Mouse (Mus musculus) telencephalon, adult 2 months (tissue): Measurements from ENCODE around the gene Pm20d1.
"Not testable (repeated sequence)": the region's sequence is repeated elsewhere in the genome, so short reads cannot be mapped to it uniquely, and the experiment has no call there.

Experiments used
- DNase-seq: peaks from one replicate; pipeline ENCODE4 v3.0.0-alpha.2; 2011; ENCODE audit warnings: low read depth, low spot score

Gene Pm20d1

DNA sequence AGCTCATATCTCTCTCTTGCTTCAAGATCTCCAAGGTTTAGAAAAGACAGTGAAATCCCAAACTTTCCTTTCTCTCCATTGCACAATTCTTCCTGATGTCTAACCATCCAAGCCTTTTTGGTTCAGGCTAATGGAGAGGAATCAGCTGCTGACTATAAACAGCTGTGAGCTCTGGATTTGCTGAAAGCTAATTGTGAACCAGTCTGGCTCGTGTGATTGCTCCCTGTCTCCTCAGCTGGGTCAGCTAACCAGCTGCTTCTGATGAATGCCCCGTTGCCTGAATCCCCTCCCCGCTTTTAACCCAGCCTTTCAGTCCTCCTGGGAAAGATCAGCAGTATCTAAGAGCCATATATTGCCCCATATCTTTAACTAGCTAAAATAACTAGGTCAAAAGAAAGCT is 2.6 kb upstream of the Pm20d1 start:
- DNase-seq = no peak

- no peak for DNase-seq
These were observed 2.0 kb upstream of the Pm20d1 start for GRCm38 (mm10) chr1:131795171-131795570.

DNA sequence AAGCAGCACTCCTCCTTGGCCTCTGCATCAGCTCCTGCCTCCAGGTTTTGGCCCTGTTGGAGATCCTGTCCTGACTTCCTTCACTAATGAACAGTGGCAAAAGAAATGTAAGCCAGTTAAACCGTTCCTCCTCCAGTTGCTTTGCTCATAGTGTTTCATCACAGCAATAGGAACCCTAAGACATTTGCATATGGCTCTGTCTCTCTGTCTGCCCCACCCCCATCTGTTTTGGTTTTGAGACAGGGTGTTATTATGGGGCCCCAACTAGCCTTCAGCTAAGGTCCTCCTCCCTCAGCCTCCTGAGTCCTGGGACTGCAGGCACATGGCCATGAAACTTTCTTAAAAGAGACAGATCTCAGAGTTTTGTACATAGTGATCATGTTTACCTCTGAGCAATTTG is 2.8 kb downstream of the Pm20d1 start:
- no peak for DNase-seq

DNA sequence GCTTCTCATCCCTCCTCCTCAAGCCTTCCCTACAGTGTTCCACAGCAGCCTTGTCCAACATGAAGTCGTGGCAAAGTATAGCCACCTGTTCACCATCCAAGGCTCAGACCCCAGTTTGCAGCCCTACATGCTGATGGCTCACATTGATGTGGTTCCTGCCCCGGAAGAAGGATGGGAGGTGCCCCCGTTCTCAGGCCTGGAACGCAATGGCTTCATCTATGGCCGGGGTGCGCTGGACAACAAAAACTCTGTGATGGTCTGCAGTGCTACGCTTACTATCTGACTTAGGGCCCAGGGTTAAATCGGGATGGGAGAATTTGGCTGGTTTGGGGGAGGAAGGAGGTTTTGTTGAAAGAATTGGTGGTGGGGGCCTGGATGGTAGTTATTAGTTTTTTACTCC is 3.9 kb downstream of the Pm20d1 start:
- no peak for DNase-seq

DNA sequence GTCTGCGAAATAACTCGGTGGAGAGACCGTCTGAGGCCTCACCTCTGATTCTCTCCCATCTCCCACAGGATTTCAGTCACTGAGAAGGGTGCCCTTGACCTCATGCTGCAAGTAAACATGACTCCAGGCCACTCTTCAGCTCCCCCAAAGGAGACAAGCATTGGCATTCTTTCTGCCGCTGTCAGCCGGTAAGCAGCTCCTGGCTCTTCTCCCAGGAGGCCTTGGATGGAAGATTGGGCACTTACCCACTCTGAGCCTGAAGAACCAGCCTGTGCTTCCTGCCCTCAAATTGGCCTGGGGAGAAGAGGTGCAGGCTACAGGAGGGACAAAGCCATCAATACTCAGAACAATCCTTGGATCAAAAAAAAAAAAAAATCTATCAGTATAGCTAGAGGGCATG is 5.5 kb downstream of the Pm20d1 start:
- DNase-seq = no peak

DNA sequence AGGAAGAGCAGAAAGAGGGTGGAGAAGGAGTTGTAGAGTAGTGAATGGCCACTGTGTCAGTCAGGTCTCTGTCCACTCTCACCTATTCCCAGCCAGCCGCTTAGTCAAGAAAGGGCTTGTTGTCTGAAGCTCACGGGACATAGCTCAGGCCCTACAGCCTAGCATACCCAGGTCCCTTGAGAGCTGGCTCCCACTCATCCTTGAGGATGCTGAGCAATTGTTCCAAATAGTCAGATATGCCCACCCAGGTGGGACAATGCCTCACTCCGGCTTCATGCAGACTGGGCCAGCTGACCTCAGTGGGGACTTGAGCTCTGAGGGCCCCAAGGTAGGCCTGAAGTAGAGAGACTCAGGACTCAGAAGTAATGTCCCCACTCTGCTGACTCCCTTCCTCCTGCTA is 7.0 kb downstream of the Pm20d1 start:
- no peak for DNase-seq

DNA sequence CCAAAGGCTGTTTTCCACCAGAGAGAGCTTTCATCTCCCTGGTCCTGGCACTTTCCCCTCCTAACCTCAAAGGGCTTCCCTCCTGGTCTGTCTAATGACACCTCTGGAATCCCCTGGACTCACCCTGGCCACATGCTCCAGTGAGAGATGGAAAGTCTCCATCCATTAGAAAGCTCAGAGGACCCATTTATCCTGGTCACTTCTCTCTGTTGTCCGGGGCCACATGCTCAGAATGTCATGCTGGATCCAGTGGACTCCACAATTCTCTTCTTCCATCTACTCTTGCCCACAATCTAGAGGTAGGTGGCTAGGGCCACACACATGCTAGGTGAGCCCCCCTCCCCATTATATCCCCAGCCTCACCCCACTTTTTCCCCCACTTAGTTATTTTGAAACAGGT is 11.8 kb downstream of the Pm20d1 start:
- DNase-seq = no peak

- no peak for DNase-seq
These were observed 12.5 kb downstream of the Pm20d1 start for GRCm38 (mm10) chr1:131809651-131810050.

DNA sequence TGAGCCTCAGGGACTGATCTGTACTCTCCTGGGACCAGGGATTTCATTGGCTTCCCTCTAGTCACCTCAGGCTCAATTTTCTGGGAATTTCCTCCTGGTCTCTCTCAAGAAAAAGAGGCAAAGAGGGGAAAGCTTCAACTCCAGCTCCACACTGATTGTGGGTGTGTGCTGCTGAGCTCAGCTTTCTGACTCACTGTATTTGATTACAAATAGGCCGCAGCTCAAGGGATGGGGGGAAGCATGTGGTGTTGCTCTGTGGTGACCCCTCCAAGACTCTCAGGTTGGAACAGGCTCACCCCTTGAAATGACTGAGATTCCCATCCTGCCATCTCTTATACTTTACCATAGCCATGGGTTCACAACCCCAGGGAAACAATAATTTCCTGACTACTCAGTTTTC is 14.2 kb downstream of the Pm20d1 start:
- DNase-seq = no peak

- DNase-seq = no peak
These were observed 14.8 kb downstream of the Pm20d1 start for GRCm38 (mm10) chr1:131812006-131812405.

- DNase-seq = no peak
These were observed 15.6 kb downstream of the Pm20d1 start for GRCm38 (mm10) chr1:131812631-131813295.

DNA sequence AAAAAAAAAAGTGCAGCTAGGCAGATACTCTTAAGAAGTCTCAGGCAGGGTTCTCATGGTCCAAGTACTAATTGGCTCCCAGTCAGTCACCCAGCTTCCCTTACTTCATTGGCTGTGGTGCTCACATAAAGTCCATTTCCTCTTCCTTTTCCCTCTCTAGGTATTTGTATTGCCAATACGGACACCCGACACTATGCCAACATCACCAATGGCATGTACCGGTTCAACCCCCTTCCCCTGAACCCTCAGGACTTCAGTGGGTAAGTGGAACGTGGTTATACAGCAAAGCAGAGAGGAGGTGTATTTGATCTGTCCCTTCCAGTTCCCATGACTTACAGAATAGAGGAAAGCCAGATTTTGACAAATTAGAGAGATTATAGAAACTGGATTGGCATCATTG is 16.6 kb downstream of the Pm20d1 start:
- no peak for DNase-seq

- no peak for DNase-seq
These were observed 17.0 kb downstream of the Pm20d1 start for GRCm38 (mm10) chr1:131814191-131814590.

DNA sequence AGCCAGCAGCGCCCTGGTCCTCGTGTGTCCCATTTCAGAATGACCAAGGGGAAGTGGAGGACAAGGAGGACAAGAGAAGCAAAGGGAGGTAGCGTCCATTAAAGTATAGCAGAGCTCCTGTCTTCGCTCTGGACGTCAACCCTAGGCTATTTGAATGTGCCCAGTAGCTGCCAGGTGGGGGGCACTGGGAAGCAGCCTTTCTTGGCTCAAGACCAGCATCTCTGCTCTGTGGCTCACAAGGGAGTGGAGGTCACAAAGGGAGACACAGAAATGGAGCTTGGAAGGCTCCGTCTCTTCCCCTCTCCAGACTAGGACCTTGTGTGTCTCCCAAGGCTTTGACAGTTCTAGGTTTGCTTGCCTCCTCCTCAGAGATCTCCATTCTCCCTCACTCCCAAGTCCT is 19.7 kb downstream of the Pm20d1 start:
- no peak for DNase-seq

DNA sequence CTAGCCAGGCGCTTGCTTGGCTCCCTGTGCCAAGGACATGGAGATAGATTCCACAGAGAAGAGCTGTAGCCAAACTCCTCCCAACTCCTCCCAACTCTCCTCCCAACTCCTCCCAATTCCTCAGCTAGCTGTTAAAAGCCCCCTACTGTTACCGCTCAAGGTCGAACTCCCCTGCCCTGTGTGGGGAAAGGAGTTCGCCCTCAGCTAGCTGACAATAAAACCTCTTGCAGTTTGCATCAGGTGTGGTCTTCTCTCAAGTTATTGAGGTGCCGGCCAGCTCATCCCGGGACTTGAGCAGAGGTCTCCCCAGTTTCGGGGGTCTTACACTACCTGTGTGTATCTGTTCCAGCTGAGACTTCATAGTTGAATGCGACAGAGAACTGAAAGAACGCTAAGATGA is 23.2 kb downstream of the Pm20d1 start:
- not testable (repeated sequence) for DNase-seq

- peak; percentile 77 for DNase-seq
These were observed 23.7 kb downstream of the Pm20d1 start for GRCm38 (mm10) chr1:131820887-131821328.

GRCm38 (mm10) chr1:131822292-131822691 is 25.1 kb downstream of the Pm20d1 start:
- DNase-seq = no peak

- no peak for DNase-seq
These were observed 25.8 kb downstream of the Pm20d1 start for GRCm38 (mm10) chr1:131822856-131823492.

GRCm38 (mm10) chr1:131823563-131823962 is 26.4 kb downstream of the Pm20d1 start:
- peak; percentile 58 for DNase-seq

- no peak for DNase-seq
These were observed 27.5 kb downstream of the Pm20d1 start for GRCm38 (mm10) chr1:131824528-131825181.

- DNase-seq = no peak
These were observed 30.1 kb downstream of the Pm20d1 start, which contains the start of gene Slc41a1 for GRCm38 (mm10) chr1:131827207-131827786. TSS of gene Slc41a1 (plus strand) at chr1:131827493.

DNA sequence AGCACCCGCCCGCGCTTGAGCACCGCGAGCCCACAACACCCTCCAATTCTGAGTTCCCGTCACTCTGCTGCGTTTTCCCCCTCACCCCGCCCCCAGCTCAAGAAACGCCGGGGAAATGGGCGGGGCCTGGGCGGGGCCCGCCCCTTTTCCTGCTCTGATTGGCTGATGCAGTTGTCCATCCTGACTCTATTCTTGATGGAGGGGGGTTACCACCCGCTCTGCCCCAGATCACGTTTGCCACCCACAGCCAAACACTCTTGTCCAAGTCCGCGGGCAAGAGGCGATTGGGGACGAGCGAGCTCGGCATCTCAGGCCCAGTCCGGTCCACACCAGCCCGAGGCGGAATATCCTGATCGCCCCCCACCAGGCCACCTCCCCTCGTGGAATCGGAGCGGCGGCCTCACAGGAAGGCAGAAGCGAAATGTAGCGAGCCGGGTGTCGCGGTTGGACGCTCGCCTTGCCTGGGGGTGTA is 30.6 kb downstream of the Pm20d1 start:
- DNase-seq = peak; percentile 93
